Mouse (Mus musculus): Measurements from ENCODE around the gene Saal1. TPM values are rescaled to one million over a fixed set of nuclear protein-coding genes. Genes with fewer than 3 reads are reported as not detected.

Gene Saal1
- total RNA-seq, 2 experiments from 2014 or later, result 8.8 to 9.3 TPM

- peak in 1 of 2 experiments; percentile 23 for DNase-seq (ENCODE audit: extremely low spot score in 1 of 2, low spot score in 2 of 2)
These were observed 13.9 kb upstream of the Saal1 start for GRCm38 (mm10) chr7:46724396-46724795.

GRCm38 (mm10) chr7:46723849-46724248, 13.4 kb upstream of the Saal1 start:
- intact Hi-C loops (cut with DNase I), result no loop called here
- Histone ChIP-seq H3K27ac (no peak overlapping the region), H3K4me3 (no peak overlapping the region)
- DNase-seq (ENCODE audit: extremely low spot score in 1 of 2, low spot score in 2 of 2), result no peak
- TF ChIP-seq CTCF (IDR thresholded peaks at IDR 0.05), result no peak

More at GRCm38 (mm10) chr7:46724396-46724795, 13.9 kb upstream of the Saal1 start:
- no peak overlapping the region for H3K27ac ChIP-seq
- H3K4me3 ChIP-seq, result no peak overlapping the region
- intact Hi-C loops (cut with DNase I), result no loop called here
- TF ChIP-seq CTCF (IDR thresholded peaks at IDR 0.05), result no peak

GRCm38 (mm10) chr7:46723354-46723753, 12.9 kb upstream of the Saal1 start:
- DNase-seq (ENCODE audit: extremely low spot score in 1 of 2, low spot score in 2 of 2), result no peak
- Histone ChIP-seq H3K4me3 (no peak overlapping the region), H3K27ac (no peak overlapping the region)
- intact Hi-C loops (cut with DNase I), result no loop called here
- no peak for TF ChIP-seq CTCF (IDR thresholded peaks at IDR 0.05)

DNA sequence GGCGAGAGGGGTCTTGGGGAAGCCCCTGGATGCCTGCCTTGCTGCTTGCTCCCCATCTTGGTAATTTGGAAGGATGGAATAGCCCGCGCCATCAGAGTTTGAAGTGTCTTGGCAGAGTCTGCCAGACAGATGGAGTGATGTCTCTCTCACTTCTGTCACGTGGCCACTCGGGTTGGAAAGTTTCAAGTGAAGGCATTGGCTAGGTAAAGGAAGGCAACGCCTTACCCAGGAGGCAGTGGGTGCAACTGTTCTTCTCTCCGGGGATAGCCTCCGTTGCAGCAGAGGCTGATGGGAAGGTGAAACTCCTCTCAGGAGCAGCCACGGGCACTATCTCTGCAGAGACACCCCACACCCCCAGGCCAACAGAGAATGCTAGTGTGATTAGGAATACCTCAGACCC, 10.0 kb upstream of the Saal1 start:
- no peak for TF ChIP-seq CTCF (IDR thresholded peaks at IDR 0.05)
- intact Hi-C loops (cut with DNase I), result no loop called here
- no peak for DNase-seq (ENCODE audit: extremely low spot score in 1 of 2, low spot score in 2 of 2)
- Histone ChIP-seq H3K4me3 (no peak overlapping the region), H3K27ac (no peak overlapping the region)

- TF ChIP-seq CTCF (IDR thresholded peaks at IDR 0.05), result no peak
- no peak for DNase-seq (ENCODE audit: extremely low spot score in 1 of 2, low spot score in 2 of 2)
- Histone ChIP-seq H3K27ac (no peak overlapping the region), H3K4me3 (no peak overlapping the region)
- intact Hi-C loops (cut with DNase I), result no loop called here
These were observed 9.0 kb upstream of the Saal1 start for GRCm38 (mm10) chr7:46719526-46719925.

DNA sequence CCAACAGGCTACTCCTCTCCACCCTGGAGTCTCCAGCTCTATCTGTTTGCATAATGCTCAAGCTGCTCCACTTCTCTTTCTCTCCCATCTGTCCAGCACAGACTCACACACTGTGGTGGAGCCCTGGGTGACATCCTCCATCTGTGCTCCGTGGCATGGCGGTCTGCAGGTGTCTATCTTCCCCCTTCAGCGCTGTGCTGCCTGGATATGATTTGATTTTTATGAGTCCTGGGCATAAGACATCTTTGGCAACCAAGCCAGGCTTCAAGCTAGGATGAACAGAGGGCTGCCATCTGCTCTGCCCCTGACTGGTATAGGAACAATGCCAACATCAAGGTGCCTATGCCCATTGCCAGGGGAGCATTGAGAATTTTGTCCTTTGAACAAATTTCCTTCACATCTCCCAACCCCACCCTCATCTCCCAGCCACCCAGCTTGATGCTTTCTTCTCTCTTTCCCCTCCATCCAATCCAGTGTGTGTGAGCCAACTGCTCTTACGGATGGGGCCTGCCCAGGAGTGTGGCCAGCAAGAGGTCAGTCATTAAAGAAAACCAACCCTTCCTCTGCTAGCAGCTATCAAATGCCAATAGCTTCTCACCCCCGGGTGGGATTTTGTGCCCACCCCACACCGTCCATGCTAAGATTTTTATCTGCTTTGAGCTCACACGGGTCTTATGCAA, 8.3 kb upstream of the Saal1 start:
- TF ChIP-seq CTCF (IDR thresholded peaks at IDR 0.05), result no peak
- Histone ChIP-seq H3K27ac (no peak overlapping the region), H3K4me3 (no peak overlapping the region)
- no peak for DNase-seq (ENCODE audit: extremely low spot score in 1 of 2, low spot score in 2 of 2)
- intact Hi-C loops (cut with DNase I), result no loop called here

GRCm38 (mm10) chr7:46716897-46717296, 6.4 kb upstream of the Saal1 start:
- intact Hi-C loops (cut with DNase I), result no loop called here
- Histone ChIP-seq H3K4me3 (no peak overlapping the region), H3K27ac (no peak overlapping the region)
- DNase-seq (ENCODE audit: extremely low spot score in 1 of 2, low spot score in 2 of 2), result no peak
- no peak for TF ChIP-seq CTCF (IDR thresholded peaks at IDR 0.05)

DNA sequence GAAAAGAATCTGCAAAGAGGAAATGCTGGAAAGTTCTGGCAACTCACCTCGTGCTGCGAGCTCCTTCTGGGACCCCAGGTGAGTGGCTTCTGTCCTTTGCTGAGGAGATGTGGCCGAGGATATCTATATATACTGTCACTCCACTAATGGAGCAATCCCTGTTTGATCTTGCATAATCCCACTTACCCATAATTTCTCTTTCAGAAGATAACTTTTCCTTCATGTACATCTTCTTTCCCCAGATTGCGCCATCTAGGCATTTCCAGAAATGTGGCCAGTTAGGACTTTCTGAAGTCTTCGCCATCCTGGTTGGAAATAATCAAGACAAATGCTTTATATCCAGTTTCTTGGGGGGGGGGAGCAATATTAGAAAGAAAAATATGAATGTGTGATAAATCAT, 5.1 kb upstream of the Saal1 start, which contains the start of gene Saa3:
TSS of gene Saa3 (minus strand) at position 101 of the 400 bp plus-strand sequence.
- DNase-seq (ENCODE audit: extremely low spot score in 1 of 2, low spot score in 2 of 2), result no peak
- H3K27ac ChIP-seq, result no peak within 1 kb of the TSS
- no peak within 1 kb of the TSS for H3K4me3 ChIP-seq
- TF ChIP-seq CTCF (IDR thresholded peaks at IDR 0.05), result no peak
- intact Hi-C loops (cut with DNase I), result loop anchor here (2.0 kb wide), 1 partner anchor 55 kb away; no protein-coding TSS in a partner anchor

DNA sequence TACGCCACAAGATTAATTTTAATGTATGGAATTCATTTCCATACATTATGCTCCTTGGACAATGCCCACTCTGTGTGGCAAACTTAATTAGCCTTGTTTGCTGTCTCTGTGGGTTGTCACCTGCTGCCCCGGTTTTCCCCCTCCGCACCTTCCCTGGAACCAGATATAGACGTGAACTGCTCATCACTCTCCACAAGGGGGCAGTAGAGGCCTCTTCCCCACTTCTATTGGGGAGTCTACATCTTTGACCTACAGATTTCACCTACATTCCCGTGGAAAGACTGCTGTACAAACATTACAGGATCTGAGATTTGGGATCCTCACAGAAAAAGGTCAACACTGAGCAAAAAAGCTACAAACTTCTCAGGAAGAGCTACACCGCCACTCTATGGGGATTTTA, 4.0 kb upstream of the Saal1 start:
- TF ChIP-seq CTCF (IDR thresholded peaks at IDR 0.05), result peak; percentile 93
- intact Hi-C loops (cut with DNase I), result loop anchor here (2.0 to 5.0 kb wide), 2 partner anchors 56 to 322 kb away; no protein-coding TSS in a partner anchor
- Histone ChIP-seq H3K27ac (no peak overlapping the region), H3K4me3 (no peak overlapping the region)
- peak; percentile 46 to 64 for DNase-seq (ENCODE audit: extremely low spot score in 1 of 2, low spot score in 2 of 2)

DNA sequence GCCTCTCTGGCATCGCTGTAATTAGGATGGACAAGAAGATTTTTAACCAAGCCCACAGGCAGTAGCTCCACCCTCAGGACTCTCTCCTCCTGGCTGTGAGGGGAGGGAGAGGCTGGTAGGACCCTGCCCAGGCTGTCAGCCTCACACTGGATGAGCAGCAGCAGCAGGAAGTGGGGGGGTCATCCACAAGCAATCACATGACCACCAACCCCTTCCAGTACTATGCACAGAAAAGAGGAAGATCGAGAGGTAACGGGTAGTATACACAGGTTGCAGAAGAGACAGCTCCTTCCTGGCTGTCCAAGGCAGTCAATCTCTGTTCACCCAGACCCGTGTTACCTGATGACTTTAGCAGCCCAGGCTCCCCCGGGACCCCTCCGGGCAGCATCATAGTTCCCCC, 1.8 kb upstream of the Saal1 start:
- no peak for TF ChIP-seq CTCF (IDR thresholded peaks at IDR 0.05)
- intact Hi-C loops (cut with DNase I), result loop anchor here (5.0 kb wide), 1 partner anchor 320 kb away; no protein-coding TSS in a partner anchor

DNA sequence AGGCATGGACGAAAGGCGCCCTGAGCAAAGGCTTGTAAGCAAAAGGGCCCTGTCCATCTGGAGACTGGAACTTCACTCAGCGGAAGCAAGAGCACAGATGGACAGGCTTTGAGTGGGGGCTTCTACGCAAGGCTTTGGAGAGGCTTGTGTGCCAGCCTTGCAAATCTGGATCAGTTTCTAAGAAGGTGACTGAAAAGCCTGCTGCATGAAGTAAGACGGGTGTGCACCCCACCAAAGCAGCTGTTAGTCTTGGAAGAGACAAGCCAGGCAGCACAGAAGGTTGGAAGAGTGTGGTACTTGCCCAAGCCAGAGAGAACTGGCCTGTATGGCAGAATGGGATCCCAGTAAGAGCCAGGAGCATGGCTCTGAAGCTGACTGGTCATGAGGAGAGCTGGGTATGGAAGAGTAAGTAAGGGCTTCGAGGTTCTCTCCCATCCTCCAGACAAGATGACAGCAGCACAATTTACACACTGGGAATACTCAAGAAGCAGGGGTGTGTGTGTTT, 9.9 kb downstream of the Saal1 start:
- intact Hi-C loops (cut with DNase I), result no loop called here
- no peak for DNase-seq (ENCODE audit: extremely low spot score in 1 of 2, low spot score in 2 of 2)
- Histone ChIP-seq H3K4me3 (no peak overlapping the region), H3K27ac (no peak overlapping the region)
- TF ChIP-seq CTCF (IDR thresholded peaks at IDR 0.05), result no peak

More for the DNA sequence above, 1.8 kb upstream of the Saal1 start:
- Histone ChIP-seq H3K4me3 (no peak overlapping the region), H3K27ac (no peak overlapping the region)
- no peak for DNase-seq (ENCODE audit: extremely low spot score in 1 of 2, low spot score in 2 of 2)

DNA sequence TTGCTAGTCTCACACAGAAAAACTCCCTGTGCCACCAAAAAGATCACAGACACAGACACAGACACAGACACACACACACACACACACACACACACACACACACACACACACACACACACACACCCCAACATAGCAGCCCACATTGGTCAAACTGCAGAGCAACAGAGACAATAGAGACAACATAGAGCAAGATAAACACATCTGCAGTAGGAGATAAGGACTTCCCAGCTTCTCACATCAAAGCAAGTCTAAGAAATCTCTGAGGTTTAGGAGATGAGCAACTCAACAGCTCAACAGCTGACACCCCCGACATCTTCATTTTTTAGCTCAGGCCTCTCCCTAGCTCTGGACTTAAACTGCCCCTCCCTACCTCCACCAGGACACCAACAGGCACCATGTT, 13.7 kb downstream of the Saal1 start:
- H3K27ac ChIP-seq, result no peak overlapping the region
- TF ChIP-seq CTCF (IDR thresholded peaks at IDR 0.05), result no peak
- DNase-seq (ENCODE audit: extremely low spot score in 1 of 2, low spot score in 2 of 2), result no peak
- intact Hi-C loops (cut with DNase I), result no loop called here
- H3K4me3 ChIP-seq, result no peak overlapping the region

- Histone ChIP-seq H3K27ac (no peak overlapping the region), H3K4me3 (no peak overlapping the region)
- DNase-seq (ENCODE audit: extremely low spot score in 1 of 2, low spot score in 2 of 2), result no peak
- intact Hi-C loops (cut with DNase I), result no loop called here
- no peak for TF ChIP-seq CTCF (IDR thresholded peaks at IDR 0.05)
These were observed 23.7 kb downstream of the Saal1 start for GRCm38 (mm10) chr7:46686827-46687226.

Data from left cerebral cortex, adult 2 months (tissue).